Mouse (Mus musculus): ENCODE measurements around the gene Exoc6b.
"Not testable (repeated sequence)": the region's sequence is repeated elsewhere in the genome, so short reads cannot be mapped to it uniquely, and the experiment has no call there.

Gene Exoc6b

GRCm38 (mm10) chr6:84628831-84629230 is 440.5 kb downstream of the Exoc6b start:
- Histone ChIP-seq H3K36me3 (ENCODE audit: control insufficient read depth, insufficient read depth, low read length, poor library complexity, severe bottlenecking) (no peaks in the 10 kb centered on the region), H3K27me3 (ENCODE audit: control insufficient read depth, insufficient read depth, low read length, poor library complexity, severe bottlenecking) (no peaks in the 10 kb centered on the region)
- no peak for DNase-seq (ENCODE audit: low read depth, low spot score)

- Histone ChIP-seq H3K36me3 (ENCODE audit: control insufficient read depth, insufficient read depth, low read length, poor library complexity, severe bottlenecking) (no peaks in the 10 kb centered on the region), H3K27me3 (ENCODE audit: control insufficient read depth, insufficient read depth, low read length, poor library complexity, severe bottlenecking) (no peaks in the 10 kb centered on the region)
- no peak for DNase-seq (ENCODE audit: low read depth, low spot score)
These were observed 442.9 kb downstream of the Exoc6b start for GRCm38 (mm10) chr6:84626398-84626797.

GRCm38 (mm10) chr6:84619166-84619565 is 450.1 kb downstream of the Exoc6b start:
- no peaks in the 10 kb centered on the region for H3K36me3 ChIP-seq (ENCODE audit: control insufficient read depth, insufficient read depth, low read length, poor library complexity, severe bottlenecking)
- H3K27me3 ChIP-seq (ENCODE audit: control insufficient read depth, insufficient read depth, low read length, poor library complexity, severe bottlenecking): no peaks in the 10 kb centered on the region
- DNase-seq (ENCODE audit: low read depth, low spot score): no peak

- no peak for DNase-seq (ENCODE audit: low read depth, low spot score)
- no peaks in the 10 kb centered on the region for H3K27me3 ChIP-seq (ENCODE audit: control insufficient read depth, insufficient read depth, low read length, poor library complexity, severe bottlenecking)
- no peaks in the 10 kb centered on the region for H3K36me3 ChIP-seq (ENCODE audit: control insufficient read depth, insufficient read depth, low read length, poor library complexity, severe bottlenecking)
These were observed 452.3 kb downstream of the Exoc6b start for GRCm38 (mm10) chr6:84617051-84617450.

GRCm38 (mm10) chr6:84616586-84616985 is 452.7 kb downstream of the Exoc6b start:
- no peak for DNase-seq (ENCODE audit: low read depth, low spot score)
- Histone ChIP-seq H3K27me3 (ENCODE audit: control insufficient read depth, insufficient read depth, low read length, poor library complexity, severe bottlenecking) (no peaks in the 10 kb centered on the region), H3K36me3 (ENCODE audit: control insufficient read depth, insufficient read depth, low read length, poor library complexity, severe bottlenecking) (no peaks in the 10 kb centered on the region)

- DNase-seq (ENCODE audit: low read depth, low spot score): no peak
- Histone ChIP-seq H3K27me3 (ENCODE audit: control insufficient read depth, insufficient read depth, low read length, poor library complexity, severe bottlenecking) (no peaks in the 10 kb centered on the region), H3K36me3 (ENCODE audit: control insufficient read depth, insufficient read depth, low read length, poor library complexity, severe bottlenecking) (no peaks in the 10 kb centered on the region)
These were observed 455.8 kb downstream of the Exoc6b start for GRCm38 (mm10) chr6:84613561-84613960.

- H3K27me3 ChIP-seq (ENCODE audit: control insufficient read depth, insufficient read depth, low read length, poor library complexity, severe bottlenecking): no peaks in the 10 kb centered on the region
- DNase-seq (ENCODE audit: low read depth, low spot score): no peak
- H3K36me3 ChIP-seq (ENCODE audit: control insufficient read depth, insufficient read depth, low read length, poor library complexity, severe bottlenecking): no peaks in the 10 kb centered on the region
These were observed 468.0 kb downstream of the Exoc6b start for GRCm38 (mm10) chr6:84601136-84601889.

GRCm38 (mm10) chr6:84599296-84599695 is 470.0 kb downstream of the Exoc6b start:
- not testable (repeated sequence) for H3K36me3 ChIP-seq (ENCODE audit: control insufficient read depth, insufficient read depth, low read length, poor library complexity, severe bottlenecking); DNase-seq (ENCODE audit: low read depth, low spot score)

GRCm38 (mm10) chr6:84598725-84599124 is 470.6 kb downstream of the Exoc6b start:
- Histone ChIP-seq H3K27me3 (ENCODE audit: control insufficient read depth, insufficient read depth, low read length, poor library complexity, severe bottlenecking) (no peaks in the 10 kb centered on the region), H3K36me3 (ENCODE audit: control insufficient read depth, insufficient read depth, low read length, poor library complexity, severe bottlenecking) (no peaks in the 10 kb centered on the region)
- no peak for DNase-seq (ENCODE audit: low read depth, low spot score)

More at GRCm38 (mm10) chr6:84599296-84599695, 470.0 kb downstream of the Exoc6b start:
- not testable (repeated sequence) for H3K27me3 ChIP-seq (ENCODE audit: control insufficient read depth, insufficient read depth, low read length, poor library complexity, severe bottlenecking)

- H3K36me3 ChIP-seq (ENCODE audit: control insufficient read depth, insufficient read depth, low read length, poor library complexity, severe bottlenecking): no peaks in the 10 kb centered on the region
- no peaks in the 10 kb centered on the region for H3K27me3 ChIP-seq (ENCODE audit: control insufficient read depth, insufficient read depth, low read length, poor library complexity, severe bottlenecking)
- DNase-seq (ENCODE audit: low read depth, low spot score): no peak
These were observed 474.7 kb downstream of the Exoc6b start for GRCm38 (mm10) chr6:84594626-84595025.

- no peaks in the 10 kb centered on the region for H3K27me3 ChIP-seq (ENCODE audit: control insufficient read depth, insufficient read depth, low read length, poor library complexity, severe bottlenecking)
- H3K36me3 ChIP-seq (ENCODE audit: control insufficient read depth, insufficient read depth, low read length, poor library complexity, severe bottlenecking): no peaks in the 10 kb centered on the region
- no peak for DNase-seq (ENCODE audit: low read depth, low spot score)
These were observed 475.6 kb downstream of the Exoc6b start, which contains the start of gene Cyp26b1 for GRCm38 (mm10) chr6:84593693-84594092. TSS of gene Cyp26b1 (minus strand) at chr6:84593908.

GRCm38 (mm10) chr6:84590961-84591745 is 478.2 kb downstream of the Exoc6b start:
- no peaks in the 10 kb centered on the region for H3K27me3 ChIP-seq (ENCODE audit: control insufficient read depth, insufficient read depth, low read length, poor library complexity, severe bottlenecking)
- DNase-seq (ENCODE audit: low read depth, low spot score): no peak
- H3K36me3 ChIP-seq (ENCODE audit: control insufficient read depth, insufficient read depth, low read length, poor library complexity, severe bottlenecking): no peaks in the 10 kb centered on the region

- Histone ChIP-seq H3K27me3 (ENCODE audit: control insufficient read depth, insufficient read depth, low read length, poor library complexity, severe bottlenecking) (no peaks in the 10 kb centered on the region; the same call in 1 of the 2 replicates), H3K36me3 (ENCODE audit: control insufficient read depth, insufficient read depth, low read length, poor library complexity, severe bottlenecking) (no peaks in the 10 kb centered on the region)
- peak; percentile 38 for DNase-seq (ENCODE audit: low read depth, low spot score)
These were observed 479.3 kb downstream of the Exoc6b start for GRCm38 (mm10) chr6:84589742-84590686.

- Histone ChIP-seq H3K36me3 (ENCODE audit: control insufficient read depth, insufficient read depth, low read length, poor library complexity, severe bottlenecking) (no peaks in the 10 kb centered on the region), H3K27me3 (ENCODE audit: control insufficient read depth, insufficient read depth, low read length, poor library complexity, severe bottlenecking) (peaks cover 2% of the 10 kb centered on the region; the same call in 1 of the 2 replicates)
- DNase-seq (ENCODE audit: low read depth, low spot score): no peak
These were observed 480.2 kb downstream of the Exoc6b start for GRCm38 (mm10) chr6:84588895-84589652.
